Mouse (Mus musculus): ENCODE measurements at regions not wholly inside any gene's neighbourhood (a gene's known extent, or its start where the extent isn't known, plus 50 kb on each side); places are given as distances from the start of the nearest gene placed in this dataset.

- TF ChIP-seq CTCF (IDR thresholded peaks at IDR 0.05; ENCODE audit: control insufficient read depth, insufficient read depth, insufficient read length), result no peak
- no peak for TF ChIP-seq MYOG (IDR thresholded peaks at IDR 0.05; ENCODE audit: control insufficient read depth, extremely low read depth, insufficient read length)
- no peak for TF ChIP-seq MYOD1 (IDR thresholded peaks at IDR 0.05; ENCODE audit: control insufficient read depth, insufficient read length, low read depth)
- TF ChIP-seq MAX (IDR thresholded peaks at IDR 0.05), result no peak
Measured at GRCm38 (mm10) chr2:115042299-115042785, 387.6 kb upstream of the Dph6 start.

Measured in C2C12 (cell line).